11 mouse cellular contexts compared by ENCODE assay signal in genomic region chr7:34798039-34798438, GRCm38 (mm10). TPM values are rescaled to one million over a fixed set of nuclear protein-coding genes. Genes with fewer than 3 reads are reported as not detected.
DNase-seq lines count a peak whose midpoint lies in the region; ATAC-seq lines count a peak whose summit lies in the region.
"Had no signal": no experiment of that assay in that cellular context is flagged by ENCODE, and none has a peak within 500 bp of the region (broad histone marks: within the 10 kb centered on the region; RNA-seq: fewer than 3 reads in every experiment).

No protein-coding gene starts in this region.

- intact Hi-C loops in heart, postnatal 14 days (cut with DNase I) = no loop called here

- H3K27ac ChIP-seq in heart, embryonic 11.5 days (ENCODE audit: low read depth, low read length) = no peak overlapping the region
- no peak overlapping the region for H3K27ac ChIP-seq in intestine, embryonic 16.5 days (ENCODE audit: low read length)
- H3K27ac ChIP-seq in stomach, embryonic 16.5 days (ENCODE audit: low read length) = peak overlapping the region; percentile 58; the same call in 1 of the 2 replicates

- DNase-seq in heart, postnatal 14 days = no peak
- DNase-seq in retina, postnatal 1 day = peak; percentile 34
- DNase-seq in retina, embryonic 14.5 days (ENCODE audit: low spot score) = no peak
- DNase-seq in adrenal gland, postnatal 25 days = no peak
- DNase-seq in thymus, adult 18-20 months = no peak
- DNase-seq: cerebellum, adult 8-10 months; layer of hippocampus, adult 9-11 months had no signal

- 7% methylated on average over 12 of the region's 12 CpGs for WGBS in heart, embryonic 11.5 days (ENCODE audit: insufficient replicate concordance)
- WGBS in intestine, embryonic 16.5 days = 8% methylated on average over 12 of the region's 12 CpGs
- 3% methylated on average over 12 of the region's 12 CpGs for WGBS in stomach, embryonic 16.5 days

- peaks cover 16% of the 10 kb centered on the region for H3K4me1 ChIP-seq in heart, embryonic 11.5 days (ENCODE audit: control insufficient read depth, insufficient read depth, low read length)
- peaks cover 21% of the 10 kb centered on the region for H3K4me1 ChIP-seq in intestine, embryonic 16.5 days (ENCODE audit: control insufficient read depth, insufficient read depth, low read length)
- H3K4me1 ChIP-seq in stomach, embryonic 16.5 days (ENCODE audit: control insufficient read depth, insufficient read depth, low read length) = peaks cover 20% of the 10 kb centered on the region
- H3K4me1 ChIP-seq: megakaryocyte, embryonic 14.5 days had no signal

- H3K4me3 ChIP-seq in heart, embryonic 11.5 days (ENCODE audit: low read depth, low read length) = no peak overlapping the region
- no peak overlapping the region for H3K4me3 ChIP-seq in intestine, embryonic 16.5 days (ENCODE audit: low read length)
- no peak overlapping the region for H3K4me3 ChIP-seq in stomach, embryonic 16.5 days (replicated peaks; ENCODE audit: low read length)
- H3K4me3 ChIP-seq: megakaryocyte, embryonic 14.5 days had no signal

- no peaks in the 10 kb centered on the region for H3K36me3 ChIP-seq in heart, embryonic 11.5 days (ENCODE audit: control insufficient read depth, insufficient read depth, low read length)
- H3K36me3 ChIP-seq in intestine, embryonic 16.5 days (ENCODE audit: control insufficient read depth, insufficient read depth, low read length) = no peaks in the 10 kb centered on the region
- no peaks in the 10 kb centered on the region for H3K36me3 ChIP-seq in stomach, embryonic 16.5 days (ENCODE audit: control insufficient read depth, insufficient read depth, low read length)

- peak overlapping the region; percentile 50 for H3K4me2 ChIP-seq in heart, embryonic 11.5 days
- H3K4me2 ChIP-seq in intestine, embryonic 16.5 days (ENCODE audit: low read depth, low read length) = peak overlapping the region; percentile 34; the same call in 1 of the 2 replicates
- peak overlapping the region; percentile 44 for H3K4me2 ChIP-seq in stomach, embryonic 16.5 days (ENCODE audit: low read depth, low read length)

- H3K27me3 ChIP-seq in heart, embryonic 11.5 days (ENCODE audit: control insufficient read depth, insufficient read depth, low read length) = 0 out of 2 replicates have a peak, but pooled peaks cover 3% of the 10 kb centered on the region
- no peaks in the 10 kb centered on the region for H3K27me3 ChIP-seq in intestine, embryonic 16.5 days (replicated peaks; ENCODE audit: control insufficient read depth, insufficient read depth, low read length)
- H3K27me3 ChIP-seq in stomach, embryonic 16.5 days (ENCODE audit: control insufficient read depth, insufficient read depth, low read length) = no peaks in the 10 kb centered on the region

- no peak overlapping the region for H3K9ac ChIP-seq in heart, embryonic 11.5 days (ENCODE audit: low read depth, low read length)
- no peak overlapping the region for H3K9ac ChIP-seq in intestine, embryonic 16.5 days (ENCODE audit: low read depth, low read length)
- H3K9ac ChIP-seq in stomach, embryonic 16.5 days (ENCODE audit: low read length) = no peak overlapping the region

- 0 out of 2 replicates have a peak, but pooled peaks have one; percentile 20 for ATAC-seq in heart, embryonic 11.5 days (replicated peaks; ENCODE audit: insufficient number of reproducible peaks, low FRiP score, low TSS enrichment)
- ATAC-seq in intestine, embryonic 16.5 days = peak; percentile 54
- ATAC-seq in stomach, embryonic 16.5 days (ENCODE audit: insufficient read depth, low FRiP score) = peak; percentile 85; the same call in 1 of the 2 replicates

- H3K9me3 ChIP-seq in heart, embryonic 11.5 days (replicated peaks; ENCODE audit: control insufficient read depth, low read length) = no peaks in the 10 kb centered on the region
- H3K9me3 ChIP-seq in intestine, embryonic 16.5 days (ENCODE audit: control insufficient read depth, low read length) = no peaks in the 10 kb centered on the region
- no peaks in the 10 kb centered on the region for H3K9me3 ChIP-seq in stomach, embryonic 16.5 days (replicated peaks; ENCODE audit: control insufficient read depth, low read length)
- H3K9me3 ChIP-seq: megakaryocyte, embryonic 14.5 days had no signal

RNA-seq across cellular contexts. Expression of gene Chst8, which starts 14.5 kb away (rescaled TPM):
- 1.2 and 1.6 TPM in 2 replicates for polyA plus RNA-seq in heart, embryonic 11.5 days (2014; fragmentation: Nextera tagmentation; extraction: Ambion mirVana)
- total RNA-seq in heart, postnatal 14 days (2021) = under 1 TPM in 1 of 2 experiments, not detected in 1; 0.37 TPM
- polyA plus RNA-seq in intestine, embryonic 16.5 days (2015; fragmentation: Nextera tagmentation; extraction: Ambion mirVana) = 3.9 TPM in 2 replicates
- polyA plus RNA-seq in stomach, embryonic 16.5 days (2015; fragmentation: Nextera tagmentation; extraction: Ambion mirVana) = 2.8 and 3.0 TPM in 2 replicates
- 4.6 and 6.7 TPM in 2 replicates for total RNA-seq in adrenal gland, postnatal 25 days (2021)

Comparison
In these comparisons a context has a peak if more than half of its experiments do, and no peak if none do; other contexts are left out.
1. ATAC-seq: peak in every context shown above with its lines; median percentile 85 in stomach, embryonic 16.5 days; 54 in intestine, embryonic 16.5 days; 20 in heart, embryonic 11.5 days.